Mouse (Mus musculus) limb, embryonic 11.5 days (tissue): Measurements from ENCODE around the gene Rapgef6. TPM values are rescaled to one million over a fixed set of nuclear protein-coding genes. Genes with fewer than 3 reads are reported as not detected.
"Not testable (repeated sequence)": the region's sequence is repeated elsewhere in the genome, so short reads cannot be mapped to it uniquely, and the experiment has no call there.

Experiments used
- ATAC-seq: fragments of 200-750 bp; cut with Nextera tagmentation; 2 replicates; pipeline ENCODE4 v1.8.0; 2017; ENCODE audit warnings: low read depth; ENCODE audit not compliant: insufficient number of reproducible peaks, low FRiP score, low TSS enrichment
- DNase-seq: peaks from one replicate; pipeline ENCODE4 v3.0.0-alpha.2; 2015; ENCODE audit warnings: low spot score
- H3K27ac ChIP-seq: fragments of 300-500 bp; sonication (generic); replicated peaks from 2 replicates; pipeline ENCODE4 v1.5.1; 2014; ENCODE audit warnings: low read depth, mild to moderate bottlenecking, low read length
- H3K27me3 ChIP-seq: fragments of 300-500 bp; sonication (generic); 2 replicates; pipeline ENCODE4 v1.6.1; 2014; ENCODE audit warnings: mild to moderate bottlenecking, low read length, mixed read lengths; ENCODE audit not compliant: control insufficient read depth, insufficient read depth
- H3K36me3 ChIP-seq: fragments of 300-500 bp; sonication (generic); 2 replicates; pipeline ENCODE4 v1.6.1; 2014; ENCODE audit warnings: mild to moderate bottlenecking, low read length, moderate library complexity, mixed read lengths; ENCODE audit not compliant: control insufficient read depth, insufficient read depth
- H3K4me1 ChIP-seq: fragments of 300-500 bp; sonication (generic); 2 replicates; pipeline ENCODE4 v1.6.1; 2014; ENCODE audit warnings: low read length, mixed read lengths; ENCODE audit not compliant: control insufficient read depth, insufficient read depth
- H3K4me2 ChIP-seq: fragments of 300-500 bp; sonication (generic); 2 replicates; pipeline ENCODE4 v1.6.1; 2014; ENCODE audit warnings: low read depth, mild to moderate bottlenecking, moderate library complexity; ENCODE audit not compliant: severe bottlenecking
- H3K4me3 ChIP-seq: fragments of 300-500 bp; sonication (generic); 2 replicates; pipeline ENCODE4 v1.5.1; 2014; ENCODE audit warnings: low read depth, low read length
- H3K9ac ChIP-seq: fragments of 300-500 bp; sonication (generic); 2 replicates; pipeline ENCODE4 v1.6.1; 2014; ENCODE audit warnings: mild to moderate bottlenecking, low read length
- H3K9me3 ChIP-seq: fragments of 300-500 bp; sonication (generic); 2 replicates; pipeline ENCODE4 v1.6.1; 2016; ENCODE audit warnings: low read length; ENCODE audit not compliant: control insufficient read depth
- WGBS: fragments of 180-500 bp; shearing (Covaris S2); extraction: QIAGEN DNeasy Blood & Tissue Kit; methylation state at CpG from one replicate; pipeline ENCODE4 v1.1.7; 2014; 5-methylcytosine and 5-hydroxymethylcytosine counted together
- polyA plus RNA-seq: library from polyadenylated mRNA; unstranded; fragments of >200 nt; fragmentation: Nextera tagmentation; extraction: Ambion mirVana; gene quantifications from 2 replicates; pipeline ENCODE4 v1.2.1, GENCODE M21; 2014

The Rapgef6 gene
- polyA plus RNA-seq, 1 experiment from 2014 or later, result 29.1 TPM

- ATAC-seq, result no peak
- no peaks in the 10 kb centered on the region for H3K9me3 ChIP-seq
- no peaks in the 10 kb centered on the region for H3K36me3 ChIP-seq
- H3K4me2 ChIP-seq, result no peak overlapping the region
- 92% methylated on average over 8 of the region's 8 CpGs for WGBS
- no peaks in the 10 kb centered on the region for H3K27me3 ChIP-seq
- H3K9ac ChIP-seq, result no peak overlapping the region
- no peaks in the 10 kb centered on the region for H3K4me1 ChIP-seq
- H3K4me3 ChIP-seq, result no peak overlapping the region
- no peak overlapping the region for H3K27ac ChIP-seq
- DNase-seq, result no peak
These were observed 73.4 kb downstream of the Rapgef6 start for GRCm38 (mm10) chr11:54595905-54596555.

GRCm38 (mm10) chr11:54597902-54598447, 75.3 kb downstream of the Rapgef6 start:
- no peaks in the 10 kb centered on the region for H3K27me3 ChIP-seq
- ATAC-seq (no peak), DNase-seq (no peak)
- no peak overlapping the region for H3K27ac ChIP-seq
- H3K4me2 ChIP-seq, result no peak overlapping the region
- H3K4me3 ChIP-seq, result no peak overlapping the region
- no peaks in the 10 kb centered on the region for H3K9me3 ChIP-seq
- 81% methylated on average over 1 of the region's 1 CpGs for WGBS
- H3K36me3 ChIP-seq, result no peaks in the 10 kb centered on the region
- H3K4me1 ChIP-seq, result no peaks in the 10 kb centered on the region
- no peak overlapping the region for H3K9ac ChIP-seq

GRCm38 (mm10) chr11:54601121-54601520, 78.5 kb downstream of the Rapgef6 start:
- no peak overlapping the region for H3K9ac ChIP-seq
- no peak overlapping the region for H3K4me2 ChIP-seq
- no peaks in the 10 kb centered on the region for H3K36me3 ChIP-seq
- DNase-seq (no peak), ATAC-seq (no peak)
- H3K4me1 ChIP-seq, result no peaks in the 10 kb centered on the region
- no peak overlapping the region for H3K27ac ChIP-seq
- WGBS, result 92% methylated on average over 2 of the region's 2 CpGs
- H3K9me3 ChIP-seq, result no peaks in the 10 kb centered on the region
- H3K4me3 ChIP-seq, result no peak overlapping the region
- no peaks in the 10 kb centered on the region for H3K27me3 ChIP-seq

GRCm38 (mm10) chr11:54602764-54603163, 80.1 kb downstream of the Rapgef6 start:
- H3K9me3 ChIP-seq, H3K27ac ChIP-seq, H3K4me3 ChIP-seq, H3K4me2 ChIP-seq, H3K9ac ChIP-seq, H3K27me3 ChIP-seq, H3K36me3 ChIP-seq, H3K4me1 ChIP-seq, ATAC-seq, DNase-seq: not testable (repeated sequence)
- WGBS, result 83% methylated on average over 1 of the region's 1 CpGs

- WGBS, result 88% methylated on average over 3 of the region's 3 CpGs
- Histone ChIP-seq H3K4me3 (no peak overlapping the region), H3K27ac (no peak overlapping the region), H3K9me3 (no peaks in the 10 kb centered on the region), H3K36me3 (no peaks in the 10 kb centered on the region), H3K4me2 (no peak overlapping the region), H3K9ac (no peak overlapping the region), H3K27me3 (no peaks in the 10 kb centered on the region), H3K4me1 (no peaks in the 10 kb centered on the region)
- ATAC-seq (no peak), DNase-seq (no peak)
These were observed 81.8 kb downstream of the Rapgef6 start for GRCm38 (mm10) chr11:54604415-54604814.

GRCm38 (mm10) chr11:54613628-54614027, 91.0 kb downstream of the Rapgef6 start:
- ATAC-seq (no peak), DNase-seq (no peak)
- no peak overlapping the region for H3K27ac ChIP-seq
- no peak overlapping the region for H3K4me3 ChIP-seq
- H3K4me1 ChIP-seq, result no peaks in the 10 kb centered on the region
- no peak overlapping the region for H3K4me2 ChIP-seq
- no peak overlapping the region for H3K9ac ChIP-seq
- H3K9me3 ChIP-seq, result no peaks in the 10 kb centered on the region
- no peaks in the 10 kb centered on the region for H3K27me3 ChIP-seq
- no peaks in the 10 kb centered on the region for H3K36me3 ChIP-seq

- Histone ChIP-seq H3K4me3 (no peak overlapping the region), H3K9me3 (no peaks in the 10 kb centered on the region), H3K27ac (no peak overlapping the region), H3K27me3 (no peaks in the 10 kb centered on the region), H3K36me3 (no peaks in the 10 kb centered on the region), H3K4me2 (no peak overlapping the region), H3K9ac (no peak overlapping the region), H3K4me1 (no peaks in the 10 kb centered on the region)
- DNase-seq (no peak), ATAC-seq (no peak)
- whole genome bisulfite sequencing, result 90% methylated on average over 1 of the region's 1 CpGs
These were observed 91.9 kb downstream of the Rapgef6 start for GRCm38 (mm10) chr11:54614560-54614959.

- no peak for DNase-seq
These were observed 96.2 kb downstream of the Rapgef6 start for GRCm38 (mm10) chr11:54618841-54619240.

GRCm38 (mm10) chr11:54621725-54622124, 99.1 kb downstream of the Rapgef6 start:
- Histone ChIP-seq H3K27ac (no peak overlapping the region), H3K4me3 (no peak overlapping the region), H3K9ac (no peak overlapping the region), H3K36me3 (no peaks in the 10 kb centered on the region), H3K27me3 (no peaks in the 10 kb centered on the region), H3K9me3 (no peaks in the 10 kb centered on the region), H3K4me2 (no peak overlapping the region), H3K4me1 (no peaks in the 10 kb centered on the region)
- no peak for ATAC-seq
- WGBS, result over 99% methylated on average over 2 of the region's 2 CpGs
- no peak for DNase-seq

More at GRCm38 (mm10) chr11:54618841-54619240, 96.2 kb downstream of the Rapgef6 start:
- no peak overlapping the region for H3K9ac ChIP-seq
- no peaks in the 10 kb centered on the region for H3K27me3 ChIP-seq
- H3K4me2 ChIP-seq, result no peak overlapping the region
- no peaks in the 10 kb centered on the region for H3K9me3 ChIP-seq
- 49% methylated on average over 2 of the region's 2 CpGs for WGBS
- no peaks in the 10 kb centered on the region for H3K36me3 ChIP-seq
- no peak overlapping the region for H3K27ac ChIP-seq
- ATAC-seq, result no peak
- no peaks in the 10 kb centered on the region for H3K4me1 ChIP-seq
- H3K4me3 ChIP-seq, result no peak overlapping the region
